Mouse (Mus musculus) kidney, embryonic 16.5 days (tissue): Measurements from ENCODE around the gene Mycs. TPM values are rescaled to one million over a fixed set of nuclear protein-coding genes. Genes with fewer than 3 reads are reported as not detected.

Source experiments
- ATAC-seq: fragments of 200-750 bp; cut with Nextera tagmentation; 2 replicates; pipeline ENCODE4 v1.8.0; 2017; ENCODE audit warnings: moderate TSS enrichment; ENCODE audit not compliant: low FRiP score, low TSS enrichment
- H3K27ac ChIP-seq: fragments of 300-500 bp; sonication (generic); 2 replicates; pipeline ENCODE4 v1.5.1; 2014; ENCODE audit warnings: low read length
- H3K27me3 ChIP-seq: fragments of 300-500 bp; sonication (generic); 2 replicates; pipeline ENCODE4 v1.6.1; 2014; ENCODE audit warnings: low read length, control low read depth, mixed read lengths; ENCODE audit not compliant: insufficient read depth
- H3K36me3 ChIP-seq: fragments of 300-500 bp; sonication (generic); 2 replicates; pipeline ENCODE4 v1.6.1; 2014; ENCODE audit warnings: low read length, control low read depth, mixed read lengths; ENCODE audit not compliant: insufficient read depth
- H3K4me1 ChIP-seq: fragments of 300-500 bp; sonication (generic); 2 replicates; pipeline ENCODE4 v1.6.1; 2014; ENCODE audit warnings: low read length, control low read depth, mixed read lengths; ENCODE audit not compliant: insufficient read depth
- H3K4me2 ChIP-seq: fragments of 300-500 bp; sonication (generic); replicated peaks from 2 replicates; pipeline ENCODE4 v1.6.1; 2014; ENCODE audit warnings: low read depth, low read length
- H3K4me3 ChIP-seq: fragments of 300-500 bp; sonication (generic); 2 replicates; pipeline ENCODE4 v1.5.1; 2014; ENCODE audit warnings: mild to moderate bottlenecking, low read length
- H3K9ac ChIP-seq: fragments of 300-500 bp; sonication (generic); replicated peaks from 2 replicates; pipeline ENCODE4 v1.6.1; 2014; ENCODE audit warnings: low read length
- H3K9me3 ChIP-seq: fragments of 300-500 bp; sonication (generic); 2 replicates; pipeline ENCODE4 v1.6.1; 2016; ENCODE audit warnings: low read length, control low read depth
- WGBS: fragments of 180-500 bp; shearing (Covaris S2); extraction: QIAGEN DNeasy Blood & Tissue Kit; methylation state at CpG from one replicate; pipeline ENCODE4 v1.1.7; 2014; 5-methylcytosine and 5-hydroxymethylcytosine counted together
- polyA plus RNA-seq: library from polyadenylated mRNA; unstranded; fragments of >200 nt; fragmentation: Nextera tagmentation; extraction: Ambion mirVana; gene quantifications from 2 replicates; pipeline ENCODE4 v1.2.1, GENCODE M21; 2015

The Mycs gene
- polyA plus RNA-seq, result not detected in 2 replicates

GRCm38 (mm10) chrX:5469165-5469564, at the start of gene Mycs:
Gene Mycs, minus strand, starts transcription at chrX:5469265.
- no peak within 1 kb of the TSS for H3K27ac ChIP-seq
- H3K9me3 ChIP-seq, result 0 out of 2 replicates have a peak, but pooled peaks cover 5% of the 10 kb centered on the region
- 82% methylated on average over 3 of the region's 3 CpGs for WGBS
- no peaks in the 10 kb centered on the region for H3K4me1 ChIP-seq
- no peaks in the 10 kb centered on the region; the same call in 1 of the 2 replicates for H3K27me3 ChIP-seq
- H3K36me3 ChIP-seq, result no peaks in the 10 kb centered on the region
- no peak for ATAC-seq
- no peak within 1 kb of the TSS for H3K9ac ChIP-seq
- H3K4me2 ChIP-seq, result 0 out of 2 replicates have a peak within 1 kb of the TSS, but pooled peaks have one; percentile 15
- H3K4me3 ChIP-seq, result no peak within 1 kb of the TSS

DNA sequence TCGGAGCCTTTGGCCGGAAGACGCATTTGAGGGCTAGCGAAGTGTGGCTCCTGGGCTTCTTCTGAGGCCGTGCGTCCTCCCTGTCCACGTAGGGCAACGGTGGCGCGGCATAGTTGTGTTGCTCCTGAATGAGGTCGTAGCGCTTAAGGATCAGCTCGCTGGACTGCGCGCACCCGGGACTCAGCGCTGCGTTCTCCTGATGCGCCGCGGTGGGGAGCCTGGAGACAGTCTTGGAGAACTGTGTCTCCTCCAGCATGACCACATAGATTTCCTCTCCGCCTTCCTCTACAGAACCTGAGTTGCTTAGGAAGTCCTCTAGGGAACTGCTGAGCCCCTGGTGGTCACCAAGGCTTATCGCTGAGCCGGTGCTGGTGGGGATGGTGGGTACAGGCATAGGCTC, 1.0 kb downstream of the Mycs start:
- 27% methylated on average over 24 of the region's 24 CpGs for WGBS
- Histone ChIP-seq H3K4me3 (no peak overlapping the region), H3K9ac (no peak overlapping the region), H3K27me3 (no peaks in the 10 kb centered on the region; the same call in 1 of the 2 replicates), H3K4me1 (no peaks in the 10 kb centered on the region), H3K4me2 (0 out of 2 replicates have a peak overlapping the region, but pooled peaks have one; percentile 15), H3K36me3 (no peaks in the 10 kb centered on the region), H3K9me3 (0 out of 2 replicates have a peak, but pooled peaks cover 5% of the 10 kb centered on the region), H3K27ac (no peak overlapping the region)
- ATAC-seq, result no peak

Other genes with a start within 250 kb of the Mycs start
- gene Btbd35f7, start 199.8 kb upstream of the Mycs start, polyA plus RNA-seq, result not detected in 2 replicates